Mouse (Mus musculus) Muller cell, postnatal 12 days (primary cell): Measurements from ENCODE around the gene Cmip.

ENCODE experiments used
- DNase-seq: peaks from one replicate; pipeline ENCODE4 v3.0.0-alpha.2; 2015; ENCODE audit errors: inconsistent ontology term

Cmip gene

DNA sequence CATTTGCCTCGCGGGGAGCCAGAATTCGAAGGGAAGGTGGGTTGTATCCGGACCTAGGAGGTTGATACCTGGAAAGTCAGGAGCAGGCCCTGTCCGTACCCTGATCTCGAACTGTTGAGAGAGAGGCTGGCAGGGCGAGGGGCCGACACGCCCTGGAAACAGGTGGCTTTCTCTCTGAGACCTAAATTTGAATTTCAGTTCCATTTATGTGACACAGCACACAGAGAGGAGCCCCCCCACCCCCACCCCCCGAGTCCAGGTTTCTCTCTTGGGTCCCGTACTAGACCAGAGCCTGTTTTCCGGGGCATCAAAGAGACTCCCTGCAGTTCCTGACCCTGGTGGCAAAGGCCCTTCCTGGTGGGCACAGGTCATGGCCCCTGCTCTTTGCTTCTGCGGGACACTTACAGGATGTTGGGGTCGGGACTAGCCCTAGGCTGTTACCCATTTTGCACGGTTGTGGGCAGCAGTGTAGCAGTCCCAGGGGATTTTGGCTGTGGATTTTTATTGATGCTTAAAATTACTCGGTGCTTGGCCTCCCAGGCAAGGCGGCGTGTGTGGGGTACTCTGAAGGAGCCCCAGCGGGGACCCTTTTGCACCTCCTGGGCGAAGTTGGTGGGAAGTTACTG, 242.2 kb downstream of the Cmip start:
- no peak for DNase-seq

DNA sequence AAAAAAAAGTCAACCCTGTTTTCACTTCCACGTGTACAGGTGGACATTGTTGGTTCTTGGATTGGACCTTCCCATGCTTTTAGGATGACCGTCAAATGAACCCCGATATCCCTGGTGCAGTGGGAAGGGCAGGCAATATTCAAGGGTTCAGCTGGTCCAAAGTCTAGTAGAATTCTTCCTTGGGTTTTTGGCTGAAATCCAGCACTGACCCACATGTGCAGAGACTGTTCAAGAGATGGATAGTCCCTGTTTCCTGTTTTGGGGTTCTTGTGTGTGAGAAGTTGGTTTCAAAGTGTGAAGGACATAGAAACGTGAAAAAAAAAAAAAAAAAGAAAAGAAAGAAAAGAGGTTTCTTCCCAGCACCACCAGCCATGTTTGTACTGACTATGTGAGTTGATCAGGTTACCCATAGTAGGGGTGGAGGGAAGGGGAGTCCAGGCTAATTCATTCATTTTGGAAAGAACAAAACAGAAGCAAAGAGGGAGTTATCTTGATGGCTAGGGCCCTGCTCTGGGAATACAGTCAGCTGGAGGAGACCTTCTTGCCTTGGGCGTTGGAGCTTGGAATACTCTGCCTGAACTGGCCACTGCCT, 243.5 kb downstream of the Cmip start:
- no peak for DNase-seq

DNA sequence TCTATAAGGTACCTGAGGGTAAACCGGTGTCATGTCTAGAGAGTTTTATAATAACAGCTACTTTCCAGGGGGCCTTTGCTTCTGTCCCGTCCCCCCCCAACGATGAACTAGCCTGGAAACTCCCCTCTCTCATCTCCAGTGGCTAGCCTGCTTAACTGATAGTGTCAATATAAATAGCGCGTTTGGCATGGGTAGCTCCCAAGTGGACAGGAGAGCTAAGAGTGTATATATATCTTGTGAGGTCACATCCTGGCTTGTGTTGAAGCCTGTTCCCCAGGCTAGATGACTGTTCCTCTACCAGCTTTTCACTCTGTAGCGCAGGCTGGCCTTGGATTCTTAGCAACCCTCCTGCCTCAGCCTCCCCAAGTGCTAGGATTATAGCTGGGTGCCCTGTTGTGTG, 244.5 kb downstream of the Cmip start:
- no peak for DNase-seq

DNA sequence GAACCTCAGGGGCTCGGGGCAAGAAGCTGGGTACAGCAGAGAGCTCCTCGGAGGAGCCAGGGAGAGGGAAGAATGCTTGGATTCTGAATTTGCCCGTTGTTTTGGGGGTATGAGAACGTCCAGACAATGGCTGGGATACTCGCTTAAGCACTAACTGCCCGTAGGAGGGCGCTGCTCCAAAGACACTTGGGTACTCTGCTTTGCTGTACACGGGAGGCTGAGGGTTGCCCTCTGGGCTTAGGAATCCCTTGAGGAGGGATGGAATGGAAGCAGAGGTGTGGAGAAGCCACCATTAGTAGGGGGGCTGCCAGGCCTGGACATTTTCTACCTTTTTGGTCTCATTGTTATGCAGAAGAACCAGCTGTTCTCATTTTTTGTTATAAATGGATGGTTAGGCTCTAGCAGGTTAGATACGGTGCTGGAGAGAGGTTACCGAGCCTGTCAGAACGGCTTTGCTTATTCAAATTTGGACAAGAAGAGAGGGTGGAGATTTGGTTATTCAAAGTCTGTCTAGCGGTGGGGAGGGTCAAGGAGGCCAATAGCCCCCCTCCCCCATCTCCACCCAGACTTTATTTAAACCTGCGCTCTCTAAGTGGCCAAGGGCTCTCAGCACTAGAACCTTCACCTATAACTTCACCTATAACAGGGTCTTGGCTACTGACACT, 246.7 kb downstream of the Cmip start:
- DNase-seq, result no peak

DNA sequence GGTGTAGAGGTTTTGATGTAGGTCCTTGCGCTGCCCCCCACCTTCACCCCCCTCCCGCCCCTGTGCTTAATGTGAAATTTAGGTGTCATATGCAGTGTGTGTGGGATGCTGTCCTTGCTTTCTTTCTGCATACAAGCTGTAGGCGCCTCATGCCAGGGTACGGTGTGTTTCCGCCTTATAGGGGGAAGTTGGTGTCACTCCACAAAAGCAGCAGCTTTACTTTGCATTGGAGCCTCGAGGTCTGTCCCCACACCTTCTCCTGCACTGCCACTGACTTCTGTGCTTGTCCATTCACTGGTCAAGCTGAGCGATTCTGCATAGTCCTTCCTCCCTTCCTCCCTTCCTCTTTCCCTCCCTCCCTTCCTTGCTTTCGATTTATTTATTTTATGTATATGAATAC, 250.8 kb downstream of the Cmip start:
- DNase-seq, result no peak
